Mouse (Mus musculus): Measurements from ENCODE around the gene Notch4.

The Notch4 gene

DNA sequence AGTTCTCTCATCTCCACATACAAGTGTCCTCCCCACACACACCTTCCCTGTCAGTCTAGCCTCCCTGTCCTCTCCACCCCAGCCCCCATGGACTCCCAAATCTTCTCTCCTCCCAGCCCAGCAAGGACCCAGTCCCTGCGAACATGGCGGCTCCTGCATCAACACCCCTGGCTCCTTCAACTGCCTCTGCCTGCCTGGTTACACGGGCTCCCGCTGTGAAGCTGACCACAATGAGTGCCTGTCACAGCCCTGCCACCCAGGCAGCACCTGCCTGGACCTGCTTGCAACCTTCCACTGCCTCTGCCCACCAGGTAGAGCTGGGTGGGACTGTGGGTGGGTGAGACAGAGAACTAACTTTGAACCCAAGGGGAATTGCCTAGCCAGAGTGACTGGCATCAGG lies 5.9 kb downstream of the Notch4 start:
- no peak for DNase-seq (ENCODE audit: low spot score in 2 of 2)

GRCm38 (mm10) chr17:34571875-34572274 lies 7.8 kb downstream of the Notch4 start:
- no peak for DNase-seq (ENCODE audit: low spot score in 2 of 2)

GRCm38 (mm10) chr17:34572361-34572760 lies 8.3 kb downstream of the Notch4 start:
- DNase-seq (ENCODE audit: low spot score in 2 of 2): no peak

- no peak for DNase-seq (ENCODE audit: low spot score in 2 of 2)
Measured at GRCm38 (mm10) chr17:34576577-34576976, 12.5 kb downstream of the Notch4 start.

DNA sequence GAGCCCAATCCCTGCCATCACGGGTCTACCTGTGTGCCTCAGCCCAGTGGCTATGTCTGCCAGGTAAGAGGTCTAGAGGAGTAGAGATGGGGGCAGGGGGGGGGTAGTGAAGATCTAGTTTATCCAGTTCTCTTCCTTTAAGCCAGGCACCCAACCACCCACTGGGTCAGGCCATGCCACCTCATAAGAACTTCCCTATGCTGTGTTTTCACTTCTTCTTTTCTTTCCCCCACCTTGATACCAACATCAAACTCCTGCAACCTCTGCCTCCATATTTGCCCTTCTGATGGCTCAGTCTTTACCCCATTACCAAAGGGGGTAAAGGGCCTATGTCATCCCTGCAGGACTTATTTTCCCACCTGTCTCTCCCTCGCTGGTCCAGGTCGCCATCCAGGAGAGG lies 14.0 kb downstream of the Notch4 start:
- no peak for DNase-seq (ENCODE audit: low spot score in 2 of 2)

GRCm38 (mm10) chr17:34582528-34582927 lies 18.5 kb downstream of the Notch4 start:
- DNase-seq (ENCODE audit: low spot score in 2 of 2): no peak

DNA sequence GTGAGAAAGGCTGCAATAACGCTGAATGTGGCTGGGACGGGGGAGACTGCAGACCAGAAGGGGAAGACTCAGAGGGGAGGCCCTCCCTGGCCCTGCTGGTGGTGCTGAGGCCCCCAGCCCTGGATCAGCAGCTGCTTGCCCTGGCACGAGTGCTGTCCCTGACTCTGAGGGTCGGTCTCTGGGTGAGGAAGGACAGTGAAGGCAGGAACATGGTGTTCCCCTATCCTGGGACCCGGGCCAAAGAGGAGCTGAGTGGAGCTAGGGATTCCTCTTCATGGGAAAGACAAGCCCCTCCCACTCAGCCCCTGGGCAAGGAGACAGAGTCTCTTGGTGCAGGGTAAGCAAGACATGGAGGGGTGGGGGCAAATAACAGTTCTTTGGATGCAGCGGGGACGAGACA lies 19.3 kb downstream of the Notch4 start:
- no peak for DNase-seq (ENCODE audit: low spot score in 2 of 2)

DNA sequence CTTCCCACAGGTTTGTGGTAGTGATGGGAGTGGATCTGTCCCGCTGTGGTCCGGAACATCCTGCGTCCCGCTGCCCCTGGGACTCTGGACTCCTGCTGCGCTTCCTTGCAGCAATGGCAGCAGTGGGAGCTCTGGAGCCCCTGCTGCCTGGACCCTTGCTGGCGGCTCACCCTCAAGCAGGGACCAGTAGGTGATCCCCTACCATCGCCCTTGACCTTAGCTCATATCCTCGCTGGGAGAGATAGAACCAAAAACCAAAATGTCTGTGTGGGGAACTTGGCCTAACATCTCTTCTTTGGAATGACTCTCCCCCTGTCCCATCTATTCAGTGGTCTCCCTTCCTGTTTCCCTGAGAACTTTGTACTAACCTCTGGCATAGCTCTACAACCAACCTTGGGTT lies 19.8 kb downstream of the Notch4 start:
- no peak for DNase-seq (ENCODE audit: low spot score in 2 of 2)

DNA sequence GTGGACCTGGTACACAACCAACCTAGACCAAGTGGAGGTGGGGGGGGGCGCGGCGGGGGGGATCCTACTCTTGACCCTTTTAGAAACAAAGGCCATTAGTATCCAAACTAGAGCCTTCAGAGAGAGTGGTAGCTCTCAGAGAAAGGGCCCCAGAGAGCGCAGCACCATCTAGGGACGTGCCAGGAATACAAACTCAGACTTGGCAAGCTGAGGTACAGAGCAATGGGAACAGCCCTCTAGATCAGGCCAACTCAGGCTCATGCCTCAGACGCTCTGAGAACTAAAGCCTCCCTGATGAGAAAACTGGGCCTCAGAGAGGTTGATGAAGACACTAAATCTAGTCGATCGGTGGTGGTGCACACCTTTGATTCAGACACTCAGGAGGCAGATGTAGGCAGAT lies 21.1 kb downstream of the Notch4 start:
- no peak for DNase-seq (ENCODE audit: low spot score in 2 of 2)

- no peak for DNase-seq (ENCODE audit: low spot score in 2 of 2)
Measured at GRCm38 (mm10) chr17:34585877-34586771, 22.1 kb downstream of the Notch4 start.

- DNase-seq (ENCODE audit: low spot score in 2 of 2): peak in 1 of 2 experiments; percentile 90
Measured at GRCm38 (mm10) chr17:34586796-34587422, 22.8 kb downstream of the Notch4 start.

- peak; percentile 96 to 98 for DNase-seq (ENCODE audit: low spot score in 2 of 2)
Measured at GRCm38 (mm10) chr17:34587423-34587811, 23.3 kb downstream of the Notch4 start.

DNA sequence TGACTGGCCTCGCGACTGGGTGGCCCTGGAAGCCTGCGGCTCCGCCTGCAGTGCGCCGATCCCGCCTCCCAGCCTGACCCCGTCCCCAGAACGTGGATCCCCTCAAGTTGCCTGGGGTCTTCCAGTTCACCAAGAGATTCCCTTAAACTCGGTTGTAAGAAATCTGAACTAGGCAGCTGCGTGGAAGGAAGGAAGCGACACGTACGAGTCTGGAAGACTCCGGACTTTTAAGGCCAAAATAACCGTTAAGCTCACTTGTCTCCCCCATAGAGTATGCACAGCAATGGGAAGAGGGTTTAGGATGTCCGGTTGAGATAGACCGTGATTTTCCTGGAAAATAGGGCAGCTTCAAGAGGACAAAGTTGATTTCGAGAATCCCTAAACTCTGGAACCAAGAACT lies 23.7 kb downstream of the Notch4 start:
- DNase-seq (ENCODE audit: low spot score in 2 of 2): no peak

DNA sequence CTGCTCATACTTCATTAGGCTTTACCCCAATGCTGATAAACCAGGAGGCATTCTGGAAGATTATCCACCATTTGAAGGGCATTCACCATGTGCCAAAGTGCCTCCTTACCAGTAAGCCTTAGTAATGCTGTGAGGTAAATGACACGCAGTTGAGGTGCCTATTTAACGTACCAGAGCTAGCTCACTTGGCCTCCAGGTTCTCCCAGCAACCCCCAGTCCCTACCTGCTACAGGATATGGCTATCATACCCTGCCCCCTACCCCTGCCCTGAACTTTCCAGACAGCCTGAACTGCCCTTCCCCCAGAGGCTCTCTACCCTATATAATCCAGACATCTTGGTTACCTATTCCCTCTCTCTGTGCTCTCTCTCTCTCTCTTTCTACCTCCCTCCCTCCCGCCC lies 24.7 kb downstream of the Notch4 start:
- DNase-seq (ENCODE audit: low spot score in 2 of 2): no peak

- no peak for DNase-seq (ENCODE audit: low spot score in 2 of 2)
Measured at GRCm38 (mm10) chr17:34589206-34589605, 25.1 kb downstream of the Notch4 start.

GRCm38 (mm10) chr17:34589681-34590101 lies 25.6 kb downstream of the Notch4 start, which contains the start of gene Gpsm3:
Gene Gpsm3, plus strand, starts transcription at chr17:34589806.
- DNase-seq (ENCODE audit: low spot score in 2 of 2): peak; percentile 60 to 64

- peak in 1 of 2 experiments; percentile 36 for DNase-seq (ENCODE audit: low spot score in 2 of 2)
Measured at GRCm38 (mm10) chr17:34590154-34590987, 26.3 kb downstream of the Notch4 start.

DNA sequence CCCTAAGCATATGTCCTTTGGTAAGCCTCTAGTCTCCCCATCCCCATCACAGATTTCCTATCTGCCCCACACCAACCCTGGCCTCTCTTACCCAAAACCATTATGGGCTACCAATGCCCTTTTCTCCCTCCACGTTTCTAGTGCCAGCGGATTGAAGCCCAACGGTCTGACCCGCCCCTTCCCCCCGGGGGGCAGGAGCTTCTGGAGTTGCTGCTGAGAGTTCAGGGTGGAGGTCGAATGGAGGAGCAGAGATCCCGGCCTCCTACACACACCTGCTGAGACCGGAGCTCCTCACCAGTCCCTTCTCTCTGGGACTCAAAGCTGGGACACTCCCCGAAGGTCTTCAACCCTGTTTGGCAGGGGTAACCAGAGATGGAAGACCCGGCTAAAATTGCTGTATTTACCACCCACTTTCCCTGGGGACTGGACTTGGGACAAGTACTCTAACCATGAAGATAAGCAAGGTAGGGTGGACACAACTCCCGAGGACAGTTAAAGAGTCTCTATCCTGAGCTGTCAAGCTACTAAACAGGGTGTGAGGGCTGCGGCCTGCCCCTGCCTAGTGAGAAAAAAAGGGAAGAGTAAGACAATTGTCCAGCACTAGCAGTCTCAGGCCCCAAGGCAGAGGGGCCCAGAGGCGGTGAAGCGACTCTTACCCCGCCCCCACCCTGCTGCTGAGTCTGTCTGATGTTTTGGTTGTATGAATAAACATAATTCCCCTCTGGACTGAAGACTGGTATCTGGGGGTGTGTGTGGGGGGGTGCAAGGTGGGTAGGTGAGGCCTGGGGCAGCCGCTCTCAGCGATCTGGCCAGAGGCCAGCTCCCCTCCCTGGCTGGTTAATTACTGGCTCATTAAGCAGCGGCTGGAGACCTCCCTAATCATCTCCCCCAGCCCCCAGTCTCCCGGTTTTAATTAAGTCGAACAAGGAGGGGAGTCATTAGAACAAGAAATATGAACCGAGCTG lies 27.2 kb downstream of the Notch4 start, which contains the start of gene Pbx2:
Gene Pbx2 (plus strand): TSS at position 238 of the 965 bp plus-strand sequence.
- peak; percentile 50 to 53 for DNase-seq (ENCODE audit: low spot score in 2 of 2)

DNA sequence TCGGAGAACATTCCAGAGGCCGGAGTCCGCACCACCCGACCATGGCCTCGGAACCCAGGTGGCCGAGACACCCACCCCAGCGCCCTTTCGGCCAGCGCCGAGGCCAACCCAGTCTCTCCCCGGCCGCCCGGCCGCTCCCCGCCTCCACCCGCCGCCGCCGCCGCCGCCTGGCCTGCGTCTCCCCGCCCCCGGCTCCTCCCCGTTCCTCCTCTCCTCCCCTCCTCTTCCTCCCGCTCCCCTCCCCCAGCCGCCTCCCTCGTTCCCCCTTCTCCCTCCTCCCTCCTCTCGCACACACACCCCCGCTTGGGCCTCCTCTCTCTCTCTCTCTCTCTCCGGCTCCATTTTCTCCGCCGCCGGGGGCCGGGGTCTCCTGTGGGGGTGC lies 27.9 kb downstream of the Notch4 start:
- DNase-seq (ENCODE audit: low spot score in 2 of 2): peak; percentile 78 to 94

DNA sequence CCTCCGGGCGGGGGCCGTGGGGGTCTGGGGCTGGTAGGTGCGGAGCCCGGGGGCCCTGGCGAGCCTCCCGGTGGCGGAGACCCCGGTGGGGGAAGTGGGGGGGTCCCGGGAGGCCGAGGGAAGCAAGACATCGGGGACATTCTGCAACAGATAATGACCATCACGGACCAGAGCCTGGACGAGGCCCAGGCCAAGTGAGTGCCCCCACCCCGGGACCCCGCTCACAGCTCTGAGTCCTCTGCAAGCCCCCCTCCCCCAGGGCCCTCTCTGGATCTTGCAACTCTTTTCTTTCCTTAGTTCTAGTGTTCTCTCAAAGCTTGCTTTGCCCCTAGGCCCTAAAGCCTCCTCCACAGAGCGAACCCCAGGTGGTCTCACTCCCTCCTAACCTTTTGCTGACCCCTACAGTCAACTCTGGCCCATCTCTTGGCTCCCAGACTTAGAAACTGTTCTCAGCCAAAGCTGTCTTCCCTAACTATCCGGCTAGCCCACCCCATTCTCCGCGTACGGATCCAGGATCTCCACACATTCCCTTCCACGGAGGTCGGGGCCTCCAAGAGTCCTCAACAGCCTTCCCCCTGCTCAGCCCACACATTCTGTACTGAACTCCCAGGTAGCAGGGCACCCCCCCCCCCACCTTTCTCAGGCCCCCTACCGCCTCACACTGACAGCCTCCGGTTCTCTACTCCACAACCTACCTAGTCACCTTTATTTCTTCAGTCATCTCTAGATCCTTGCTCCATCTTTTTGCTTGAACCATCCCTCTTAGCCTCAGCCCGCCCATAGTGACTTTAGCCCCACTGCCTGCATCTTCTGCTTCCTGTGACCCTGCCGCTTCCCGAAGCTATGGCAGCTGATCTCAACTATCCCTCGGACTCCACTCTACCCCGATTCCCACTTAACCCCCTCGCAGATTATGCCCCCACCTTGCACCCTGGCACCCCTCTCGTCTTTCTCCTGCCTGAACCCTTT lies 28.8 kb downstream of the Notch4 start:
- peak; percentile 28 to 45 for DNase-seq (ENCODE audit: low spot score in 2 of 2)

Measured in spleen, postnatal 10 days (tissue).